Mouse (Mus musculus): ENCODE data around the gene Prkrip1. TPM values are rescaled to one million over a fixed set of nuclear protein-coding genes. Genes with fewer than 3 reads are reported as not detected.

Prkrip1 gene
- total RNA-seq, 1 experiment, result 52.8 TPM

GRCm38 (mm10) chr5:136169626-136170511 is 28.9 kb downstream of the Prkrip1 start:
- in situ Hi-C loops (cut with MboI; ENCODE audit: low sequenced_read_pairs in 2 of 2, unreplicated experiment in 2 of 2), result no loop called here
- no peak for DNase-seq (ENCODE audit: low read depth, low spot score)
- no peak for TF ChIP-seq ZNF384 (IDR thresholded peaks at IDR 0.05; ENCODE audit: low read depth, low read length)
- TF ChIP-seq HCFC1 (IDR thresholded peaks at IDR 0.05; ENCODE audit: borderline replicate concordance, insufficient read depth, low read length), result no peak
- TF ChIP-seq MAFK (IDR thresholded peaks at IDR 0.05; ENCODE audit: insufficient read depth, low read depth, low read length), result no peak
- TF ChIP-seq CHD2 (IDR thresholded peaks at IDR 0.05; ENCODE audit: low read depth, low read length), result no peak
- TF ChIP-seq ZC3H11A (IDR thresholded peaks at IDR 0.05; ENCODE audit: borderline replicate concordance, low read depth, low read length), result no peak
- H3K36me3 ChIP-seq (ENCODE audit: control insufficient read depth, insufficient read depth, low read length, poor library complexity, severe bottlenecking), result no peaks in the 10 kb centered on the region
- no peak overlapping the region for H3K27ac ChIP-seq (ENCODE audit: insufficient read depth, low read depth, low read length, poor library complexity, severe bottlenecking)
- H3K4me3 ChIP-seq (ENCODE audit: insufficient read depth in 1 of 2, low read depth in 1 of 2, low read length in 2 of 2, poor library complexity in 1 of 2, severe bottlenecking in 1 of 2), result peak overlapping the region; percentile 54 to 67
- no peaks in the 10 kb centered on the region for H3K9me3 ChIP-seq (ENCODE audit: control insufficient read depth, insufficient read depth, low read depth, low read length)
- H3K4me1 ChIP-seq (ENCODE audit: control insufficient read depth in 2 of 2, insufficient read depth in 2 of 2, low read length in 2 of 2, poor library complexity in 1 of 2), result peaks cover 0 to 3% of the 10 kb centered on the region in 2 experiments; a peak in 1 of 4 replicates
- peak overlapping the region; percentile 9; the same call in 1 of the 2 replicates for H3K9ac ChIP-seq (ENCODE audit: insufficient read depth, low read depth, low read length, poor library complexity, severe bottlenecking)

GRCm38 (mm10) chr5:136168071-136168470 is 30.7 kb downstream of the Prkrip1 start:
- Histone ChIP-seq H3K9me3 (ENCODE audit: control insufficient read depth, insufficient read depth, low read depth, low read length) (no peaks in the 10 kb centered on the region), H3K9ac (ENCODE audit: insufficient read depth, low read depth, low read length, poor library complexity, severe bottlenecking) (no peak overlapping the region), H3K4me3 (ENCODE audit: insufficient read depth in 1 of 2, low read depth in 1 of 2, low read length in 2 of 2, poor library complexity in 1 of 2, severe bottlenecking in 1 of 2) (no peak overlapping the region), H3K27ac (ENCODE audit: insufficient read depth, low read depth, low read length, poor library complexity, severe bottlenecking) (no peak overlapping the region), H3K4me1 (ENCODE audit: control insufficient read depth in 2 of 2, insufficient read depth in 2 of 2, low read length in 2 of 2, poor library complexity in 1 of 2) (peaks cover 0 to 3% of the 10 kb centered on the region in 2 experiments; a peak in 1 of 4 replicates), H3K36me3 (ENCODE audit: control insufficient read depth, insufficient read depth, low read length, poor library complexity, severe bottlenecking) (no peaks in the 10 kb centered on the region)
- no peak for DNase-seq (ENCODE audit: low read depth, low spot score)
- TF ChIP-seq HCFC1 (IDR thresholded peaks at IDR 0.05; ENCODE audit: borderline replicate concordance, insufficient read depth, low read length) (no peak), MAFK (IDR thresholded peaks at IDR 0.05; ENCODE audit: insufficient read depth, low read depth, low read length) (no peak), CHD2 (IDR thresholded peaks at IDR 0.05; ENCODE audit: low read depth, low read length) (no peak), ZNF384 (IDR thresholded peaks at IDR 0.05; ENCODE audit: low read depth, low read length) (no peak), ZC3H11A (IDR thresholded peaks at IDR 0.05; ENCODE audit: borderline replicate concordance, low read depth, low read length) (no peak)
- in situ Hi-C loops (cut with MboI; ENCODE audit: low sequenced_read_pairs in 2 of 2, unreplicated experiment in 2 of 2), result no loop called here

GRCm38 (mm10) chr5:136167296-136167695 is 31.5 kb downstream of the Prkrip1 start:
- Histone ChIP-seq H3K27ac (ENCODE audit: insufficient read depth, low read depth, low read length, poor library complexity, severe bottlenecking) (no peak overlapping the region), H3K4me3 (ENCODE audit: insufficient read depth in 1 of 2, low read depth in 1 of 2, low read length in 2 of 2, poor library complexity in 1 of 2, severe bottlenecking in 1 of 2) (no peak overlapping the region)
- no peak for TF ChIP-seq HCFC1 (IDR thresholded peaks at IDR 0.05; ENCODE audit: borderline replicate concordance, insufficient read depth, low read length)
- TF ChIP-seq CHD2 (IDR thresholded peaks at IDR 0.05; ENCODE audit: low read depth, low read length), result no peak
- no peak for TF ChIP-seq ZC3H11A (IDR thresholded peaks at IDR 0.05; ENCODE audit: borderline replicate concordance, low read depth, low read length)

GRCm38 (mm10) chr5:136165246-136165645 is 33.5 kb downstream of the Prkrip1 start:
- Histone ChIP-seq H3K9me3 (ENCODE audit: control insufficient read depth, insufficient read depth, low read depth, low read length) (no peaks in the 10 kb centered on the region), H3K4me1 (ENCODE audit: control insufficient read depth in 2 of 2, insufficient read depth in 2 of 2, low read length in 2 of 2, poor library complexity in 1 of 2) (no peaks in the 10 kb centered on the region), H3K36me3 (ENCODE audit: control insufficient read depth, insufficient read depth, low read length, poor library complexity, severe bottlenecking) (peaks cover 2% of the 10 kb centered on the region; the same call in 1 of the 2 replicates), H3K9ac (ENCODE audit: insufficient read depth, low read depth, low read length, poor library complexity, severe bottlenecking) (no peak overlapping the region), H3K27ac (ENCODE audit: insufficient read depth, low read depth, low read length, poor library complexity, severe bottlenecking) (no peak overlapping the region), H3K4me3 (ENCODE audit: insufficient read depth in 1 of 2, low read depth in 1 of 2, low read length in 2 of 2, poor library complexity in 1 of 2, severe bottlenecking in 1 of 2) (no peak overlapping the region)
- in situ Hi-C loops (cut with MboI; ENCODE audit: low sequenced_read_pairs in 2 of 2, unreplicated experiment in 2 of 2), result no loop called here
- DNase-seq (ENCODE audit: low read depth, low spot score), result no peak
- TF ChIP-seq ZNF384 (IDR thresholded peaks at IDR 0.05; ENCODE audit: low read depth, low read length), result no peak
- TF ChIP-seq CHD2 (IDR thresholded peaks at IDR 0.05; ENCODE audit: low read depth, low read length), result no peak
- no peak for TF ChIP-seq MAFK (IDR thresholded peaks at IDR 0.05; ENCODE audit: insufficient read depth, low read depth, low read length)
- no peak for TF ChIP-seq HCFC1 (IDR thresholded peaks at IDR 0.05; ENCODE audit: borderline replicate concordance, insufficient read depth, low read length)
- no peak for TF ChIP-seq ZC3H11A (IDR thresholded peaks at IDR 0.05; ENCODE audit: borderline replicate concordance, low read depth, low read length)

More at GRCm38 (mm10) chr5:136167296-136167695, 31.5 kb downstream of the Prkrip1 start:
- Histone ChIP-seq H3K9ac (ENCODE audit: insufficient read depth, low read depth, low read length, poor library complexity, severe bottlenecking) (no peak overlapping the region), H3K9me3 (ENCODE audit: control insufficient read depth, insufficient read depth, low read depth, low read length) (no peaks in the 10 kb centered on the region), H3K36me3 (ENCODE audit: control insufficient read depth, insufficient read depth, low read length, poor library complexity, severe bottlenecking) (no peaks in the 10 kb centered on the region), H3K4me1 (ENCODE audit: control insufficient read depth in 2 of 2, insufficient read depth in 2 of 2, low read length in 2 of 2, poor library complexity in 1 of 2) (peaks cover 0 to 3% of the 10 kb centered on the region in 2 experiments; a peak in 1 of 4 replicates)
- no peak for DNase-seq (ENCODE audit: low read depth, low spot score)
- in situ Hi-C loops (cut with MboI; ENCODE audit: low sequenced_read_pairs in 2 of 2, unreplicated experiment in 2 of 2), result no loop called here
